Mouse (Mus musculus): Measurements from ENCODE around the gene Sqor.

Gene Sqor

DNA sequence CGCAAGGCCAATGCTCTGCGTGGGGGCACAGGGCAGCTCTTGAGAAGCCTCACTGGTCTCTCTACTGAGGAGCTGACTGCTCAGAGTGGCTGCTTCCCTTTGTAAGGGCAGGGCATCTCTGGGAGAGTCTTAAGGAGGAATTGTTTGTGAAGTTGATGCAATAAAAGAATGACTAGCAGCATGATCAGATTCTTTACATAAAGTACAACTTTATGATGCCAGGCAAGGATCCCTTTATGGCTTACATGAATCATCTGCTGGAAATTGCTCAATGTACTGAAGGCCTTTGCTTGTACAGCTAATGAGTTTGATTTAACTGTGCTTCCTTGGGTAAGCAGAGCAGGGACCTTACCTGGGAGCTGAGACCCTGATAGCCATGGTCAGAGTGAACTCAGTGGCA is 18.7 kb downstream of the Sqor start:
- 92% methylated on average over 2 of the region's 2 CpGs for WGBS

DNA sequence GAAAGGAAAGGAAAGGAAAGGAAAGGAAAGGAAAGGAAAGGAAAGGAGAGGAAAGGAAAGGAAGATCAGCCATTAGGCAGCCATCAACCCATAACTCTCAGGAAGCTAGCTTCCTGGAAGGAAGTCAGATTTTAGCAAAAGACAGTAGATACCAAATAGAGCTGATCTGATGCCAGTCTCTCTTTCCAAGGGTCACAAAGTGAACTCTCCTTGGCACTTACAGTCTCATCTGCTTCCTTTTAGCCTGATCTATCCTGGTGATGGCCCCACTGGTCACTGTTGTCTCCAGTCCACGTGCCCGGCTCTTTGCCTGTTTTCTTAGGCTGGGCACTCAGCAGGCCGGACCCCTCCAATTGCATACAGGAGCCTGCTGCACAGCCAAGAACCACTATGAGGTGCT is 19.7 kb downstream of the Sqor start:
- WGBS, result 96% methylated on average over 3 of the region's 3 CpGs

DNA sequence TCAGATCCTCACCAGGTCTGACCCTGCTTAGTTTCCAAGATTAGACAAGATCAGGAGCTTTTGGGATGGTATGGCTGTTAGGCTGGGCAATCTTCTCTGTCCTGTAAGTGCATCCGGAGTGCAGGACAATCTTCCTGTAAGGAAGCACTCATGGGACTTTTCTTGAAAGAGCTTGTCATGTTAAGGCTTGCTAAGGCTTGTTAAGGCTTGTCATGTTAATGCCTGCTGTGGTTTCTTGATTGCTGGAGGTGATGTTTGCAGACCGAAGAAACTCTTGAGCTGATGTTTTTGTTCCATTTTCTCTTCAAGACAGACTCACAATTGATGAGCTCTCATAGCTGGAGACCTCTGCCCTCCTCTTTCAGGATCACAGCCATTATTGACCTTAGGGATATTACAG is 21.1 kb downstream of the Sqor start:
- 92% methylated on average over 2 of the region's 2 CpGs for WGBS

DNA sequence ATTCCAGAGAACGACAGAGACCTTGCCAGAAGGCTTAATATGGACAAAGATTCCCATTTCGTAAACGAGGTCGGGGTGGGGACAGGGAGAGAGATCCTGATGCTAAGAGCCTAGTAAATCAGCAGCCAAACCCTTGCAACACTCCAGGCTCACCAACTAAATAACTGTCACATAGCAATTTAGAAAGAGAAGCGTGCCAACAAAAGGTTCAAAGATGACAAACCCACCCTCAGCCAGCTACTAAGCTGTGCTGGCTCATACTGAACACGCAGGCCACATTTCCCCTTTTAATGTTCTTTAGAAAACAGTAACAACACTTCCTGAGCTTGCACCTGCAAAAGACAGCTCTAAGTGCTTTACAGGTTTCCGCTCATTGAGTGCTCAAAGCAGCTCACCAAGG is 24.3 kb downstream of the Sqor start:
- WGBS, result 76% methylated on average over 7 of the region's 7 CpGs

DNA sequence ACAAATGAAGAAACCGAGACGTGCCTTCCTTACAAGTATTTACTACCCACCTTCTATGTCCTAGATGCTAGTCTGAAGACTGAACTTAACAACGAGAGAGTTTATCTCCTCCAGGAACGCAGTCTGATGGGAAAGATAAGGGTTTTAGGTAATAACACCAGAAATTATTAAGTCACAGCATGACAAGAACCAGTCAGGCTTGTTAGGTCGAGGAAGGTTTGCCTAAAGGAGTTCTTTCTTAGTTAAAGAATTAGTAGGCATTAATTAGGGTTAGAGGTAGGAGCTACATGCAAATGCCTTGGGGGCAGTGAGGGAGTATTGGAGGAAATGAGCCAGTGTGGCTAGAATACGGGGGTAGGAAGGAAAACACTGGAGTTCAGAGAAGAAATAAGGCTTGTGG is 24.7 kb downstream of the Sqor start:
- WGBS, result 76% methylated on average over 6 of the region's 6 CpGs

DNA sequence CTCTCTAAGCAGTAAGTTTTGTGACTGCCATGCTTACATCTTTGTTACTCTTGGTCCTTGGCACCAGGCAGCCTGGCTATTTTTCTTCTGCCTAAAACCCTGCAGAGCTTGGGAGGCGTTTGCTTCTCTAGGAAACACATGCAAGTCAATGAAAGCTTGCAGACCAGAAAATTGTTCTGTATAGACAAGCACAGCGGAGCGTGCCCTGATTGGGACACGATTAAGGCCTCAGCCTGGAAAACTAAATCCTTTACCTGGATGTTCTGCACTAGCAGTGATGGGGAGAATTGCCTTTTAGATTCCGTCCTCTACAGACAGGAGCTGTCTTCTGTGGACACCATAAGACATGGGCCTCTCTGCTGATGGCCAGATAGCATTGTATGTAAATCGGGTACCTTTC is 39.4 kb downstream of the Sqor start:
- WGBS, result 87% methylated on average over 6 of the region's 6 CpGs

DNA sequence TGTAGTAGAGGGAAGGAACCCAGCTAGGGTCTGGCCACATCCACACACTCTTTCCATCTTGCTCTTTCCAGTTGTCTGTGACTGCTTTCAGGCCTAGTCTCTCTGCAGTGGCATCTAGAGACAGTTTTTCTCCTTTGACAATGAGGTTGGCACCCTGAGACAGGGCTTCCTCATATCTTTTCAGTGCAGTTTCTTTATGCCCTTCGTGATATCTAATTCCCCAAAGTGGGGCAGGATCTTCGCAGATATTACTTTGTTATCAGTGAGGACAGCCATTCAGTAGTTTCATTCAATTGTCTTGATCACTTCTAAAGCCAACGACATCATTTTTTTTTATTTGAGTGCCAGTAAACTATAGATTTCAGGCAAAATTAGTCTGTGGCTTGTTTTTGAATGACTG is 41.0 kb downstream of the Sqor start:
- WGBS, result 94% methylated on average over 3 of the region's 3 CpGs

DNA sequence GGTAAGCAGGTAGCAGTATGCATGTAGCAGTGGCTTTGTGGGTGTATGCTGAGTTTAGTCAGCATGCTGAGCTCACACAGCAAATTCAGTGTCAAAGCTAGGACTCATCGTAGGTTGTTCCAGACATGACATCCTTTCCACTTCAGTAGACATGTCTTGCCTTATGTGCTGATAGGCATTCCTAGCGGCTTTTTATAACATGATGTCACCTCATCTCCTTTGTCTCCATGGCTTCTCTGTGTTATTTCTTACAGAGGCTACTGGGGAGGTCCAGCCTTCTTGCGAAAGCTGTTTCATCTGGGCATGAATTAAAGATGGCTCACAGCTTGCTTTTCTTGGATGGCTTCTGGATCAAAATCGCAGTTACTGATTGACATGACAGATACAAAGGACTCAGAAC is 44.0 kb downstream of the Sqor start:
- 90% methylated on average over 4 of the region's 4 CpGs for WGBS

DNA sequence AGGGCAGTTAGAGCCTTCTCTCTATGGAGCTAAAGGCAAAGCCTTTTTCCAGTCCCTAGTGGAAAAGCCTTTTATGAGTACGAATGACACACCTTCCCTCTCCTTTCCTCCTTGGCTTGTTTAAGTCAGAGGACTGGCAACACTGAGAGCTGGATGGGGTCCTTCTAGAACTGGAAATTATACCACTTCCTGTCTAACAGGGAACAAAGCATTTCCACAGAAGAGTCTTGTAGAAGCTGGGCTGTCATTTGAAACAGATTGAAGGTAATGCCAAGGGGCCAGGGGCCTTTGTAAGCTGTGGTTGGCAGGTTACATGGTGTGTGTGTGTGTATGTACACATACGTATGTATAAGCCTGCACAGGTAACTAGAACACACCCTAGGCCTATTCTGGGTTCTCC is 51.9 kb downstream of the Sqor start:
- WGBS, result 78% methylated on average over 2 of the region's 2 CpGs

DNA sequence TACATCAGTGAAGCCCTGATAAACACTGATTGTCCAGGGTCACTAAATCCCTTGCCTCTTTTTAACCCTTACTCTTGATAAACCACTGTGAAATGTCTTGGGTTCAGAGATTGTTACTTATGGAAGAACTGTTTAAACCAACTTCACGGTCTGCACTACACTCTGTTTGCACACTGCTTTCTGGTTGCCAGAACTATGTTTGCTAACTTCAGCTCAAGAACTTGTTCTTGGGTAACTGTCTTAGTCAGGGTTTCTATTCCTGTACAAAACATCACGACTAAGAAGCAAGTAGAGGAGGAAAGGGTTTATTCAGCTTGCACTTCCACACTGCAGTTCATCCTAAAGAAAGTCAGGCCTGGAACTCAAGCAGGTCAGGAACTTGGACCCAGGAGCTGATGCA is 56.2 kb downstream of the Sqor start:
- 55% methylated on average over 2 of the region's 2 CpGs for WGBS

DNA sequence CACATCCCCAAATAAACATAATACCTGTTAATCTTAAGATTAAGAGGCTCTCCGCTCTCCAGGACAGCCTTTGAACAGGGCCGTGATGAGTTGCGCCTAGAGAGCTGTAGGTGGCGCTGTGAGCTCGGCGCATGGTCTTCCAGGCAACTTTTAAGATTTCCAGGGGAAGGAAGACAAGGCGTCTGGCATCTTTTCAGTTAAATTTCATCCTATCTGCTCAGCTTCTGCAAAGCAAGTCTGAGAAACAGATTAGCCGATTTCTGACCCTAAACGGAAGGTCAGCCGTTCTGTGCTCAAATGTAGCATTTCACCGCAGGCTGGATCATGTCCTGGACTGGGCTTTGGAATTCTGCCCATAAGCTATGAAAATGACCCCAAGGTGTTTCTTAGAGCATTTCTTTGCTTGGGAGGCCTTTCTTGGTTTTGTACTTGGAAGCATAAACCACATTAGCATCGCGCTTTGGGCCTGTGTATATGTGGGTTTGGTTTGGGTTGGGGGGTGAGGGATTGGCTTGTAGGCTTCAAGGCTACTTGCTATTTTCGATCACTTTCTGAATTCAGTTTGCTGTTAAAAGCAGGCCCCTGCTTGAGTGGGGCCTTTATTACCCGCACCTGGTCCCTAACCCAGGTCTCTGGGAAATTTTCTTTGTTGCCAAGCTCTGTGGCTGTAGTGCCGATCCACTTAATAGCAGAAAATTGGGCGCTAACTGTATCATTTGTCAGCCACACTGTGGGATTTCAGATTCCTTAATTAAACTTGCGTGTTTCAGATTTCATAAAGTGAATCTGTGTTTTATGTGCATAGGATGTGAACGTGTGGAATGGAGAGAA is 60.6 kb downstream of the Sqor start:
- 39% methylated on average over 19 of the region's 19 CpGs for WGBS

DNA sequence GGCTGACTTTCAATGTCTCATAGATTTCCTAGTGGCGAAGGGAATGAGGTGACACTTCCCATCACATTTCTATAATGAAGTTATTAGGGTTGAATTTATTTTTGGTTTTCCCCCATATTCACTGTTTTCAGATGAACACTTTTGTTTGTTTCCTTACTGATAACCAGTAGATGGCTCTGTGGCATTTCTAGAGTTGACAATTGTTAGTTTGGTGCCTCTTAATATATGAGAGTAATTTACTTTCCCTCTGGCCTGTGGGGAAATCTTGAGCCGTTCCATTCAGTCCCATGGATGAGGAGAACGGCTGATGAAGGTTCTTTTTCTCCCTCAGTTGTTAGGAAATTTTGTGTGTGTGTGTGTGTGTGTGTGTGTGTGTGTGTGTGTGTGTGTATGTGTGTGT is 61.3 kb downstream of the Sqor start:
- WGBS, result 66% methylated on average over 3 of the region's 3 CpGs

DNA sequence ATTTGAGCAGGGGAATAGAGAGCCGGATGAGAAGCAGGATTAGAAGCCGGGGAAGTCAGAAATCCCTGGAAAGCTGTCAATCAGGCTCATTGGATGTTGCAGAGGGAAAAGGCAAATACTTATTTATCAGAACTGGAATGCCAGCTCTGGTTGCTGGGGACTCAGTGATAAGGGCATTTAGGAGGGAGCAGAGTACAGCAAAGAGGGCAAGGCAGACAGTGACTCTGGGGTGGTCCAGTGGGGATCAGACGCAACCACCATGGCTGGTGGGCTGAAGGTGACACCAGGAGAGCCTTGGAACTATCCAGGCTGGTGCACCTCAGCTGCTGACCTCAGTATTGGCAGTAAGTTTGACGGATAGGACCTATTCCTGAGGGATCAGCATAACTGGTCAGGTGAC is 89.6 kb downstream of the Sqor start:
- 75% methylated on average over 4 of the region's 4 CpGs for WGBS

DNA sequence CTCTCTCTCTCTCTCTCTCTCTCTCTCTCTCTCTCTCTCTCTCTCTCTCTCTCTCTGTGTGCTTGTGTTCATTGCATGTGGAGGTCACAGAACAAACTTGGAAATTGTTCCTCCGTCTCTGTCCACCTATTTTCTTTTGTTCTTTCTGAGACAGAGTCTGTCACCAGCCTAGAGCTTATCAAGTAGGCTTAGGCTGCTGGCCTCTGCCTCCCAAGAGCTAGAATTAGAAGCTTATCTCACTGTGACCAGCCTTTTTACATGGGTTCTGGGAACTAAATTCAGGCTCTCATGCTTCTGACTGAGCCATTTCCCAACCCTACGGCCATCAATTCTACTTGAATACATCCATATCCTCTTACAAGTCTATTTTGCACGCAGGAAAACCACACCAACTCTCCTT is 90.3 kb downstream of the Sqor start:
- WGBS, result 93% methylated on average over 3 of the region's 3 CpGs

All from cerebral cortex, adult 2 months (tissue).